7 mouse cellular contexts compared by ENCODE assay signal in the genomic region with DNA sequence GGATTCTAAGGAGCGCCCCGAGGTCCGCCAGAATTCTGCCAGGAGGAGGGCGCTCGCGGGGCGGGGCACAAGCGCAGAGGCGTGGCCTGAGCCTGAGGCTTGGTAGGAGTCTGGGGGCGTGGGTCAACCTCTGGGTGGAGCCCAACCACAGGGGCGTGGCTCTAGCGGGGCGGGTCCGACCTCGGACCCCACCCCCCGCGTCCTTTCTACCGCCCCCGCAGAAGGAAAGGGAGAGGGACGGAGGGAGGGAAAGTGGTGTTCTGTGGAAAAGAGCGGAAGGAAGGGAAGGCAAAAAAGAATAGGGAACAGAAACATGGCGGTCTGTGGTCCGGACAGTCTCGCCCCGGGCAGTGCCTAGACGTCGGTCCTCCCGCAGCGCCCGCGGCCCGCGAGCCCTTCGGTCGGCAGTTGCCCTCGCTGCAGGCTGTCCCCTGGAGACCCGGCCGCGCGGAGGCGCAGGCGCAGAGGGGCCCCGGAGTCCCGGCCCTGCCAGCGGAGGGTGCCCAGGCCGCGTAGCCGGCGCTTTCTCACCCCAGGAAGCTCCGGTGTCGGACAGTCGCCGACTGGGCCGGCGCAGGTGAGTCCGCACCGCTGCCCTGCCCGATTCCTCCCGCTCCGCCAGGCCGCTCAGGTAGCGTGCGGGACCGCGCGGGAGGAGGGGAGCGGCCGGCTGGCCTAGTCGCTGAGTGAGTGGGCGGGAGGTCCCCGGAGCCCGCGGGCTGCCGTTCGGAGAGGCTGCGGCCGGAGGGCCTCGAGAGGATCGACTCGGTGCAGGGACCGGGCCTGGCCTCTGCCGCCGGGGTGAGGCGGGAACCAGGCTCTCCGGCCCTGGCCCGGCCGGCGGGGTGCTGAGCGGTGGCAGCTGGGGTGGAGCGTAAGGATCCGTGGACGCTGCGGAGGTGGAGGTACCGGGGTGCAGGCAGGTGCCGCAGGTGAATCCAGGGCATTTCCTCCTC. TPM values are rescaled to one million over a fixed set of nuclear protein-coding genes. Genes with fewer than 3 reads are reported as not detected.
A peak's percentile ranks its signal among the peaks of the same experiment; 100 is the strongest.
DNase-seq lines count a peak whose midpoint lies in the region; ATAC-seq lines count a peak whose summit lies in the region.

A gene (plus strand): TSS at position 220 of the 956 bp plus-strand sequence.

- DNase-seq in adrenal gland, postnatal 14 days = peak; percentile 99
- DNase-seq in embryonic facial prominence, embryonic 11.5 days (ENCODE audit: low spot score) = peak; percentile 96
- DNase-seq in heart, adult 11 months = peak; percentile 99
- DNase-seq in kidney, adult 18-20 months = peak; percentile 97
- DNase-seq in limb, embryonic 11.5 days (ENCODE audit: low spot score) = peak; percentile 96
- DNase-seq in midbrain, embryonic 14.5 days = peak; percentile 91
- DNase-seq in spleen, adult 18-20 months = peak; percentile 87 to 94

- H3K4me3 ChIP-seq in embryonic facial prominence, embryonic 11.5 days (ENCODE audit: low read depth, low read length) = peak within 1 kb of the TSS; percentile 99
- peak within 1 kb of the TSS; percentile 94 for H3K4me3 ChIP-seq in limb, embryonic 11.5 days (ENCODE audit: low read depth, low read length)
- peak within 1 kb of the TSS; percentile 99 for H3K4me3 ChIP-seq in midbrain, embryonic 14.5 days (replicated peaks; ENCODE audit: low read depth, low read length)

- no peaks in the 10 kb centered on the region for H3K4me1 ChIP-seq in embryonic facial prominence, embryonic 11.5 days (ENCODE audit: control insufficient read depth, insufficient read depth, low read length)
- no peaks in the 10 kb centered on the region; the same call in 1 of the 2 replicates for H3K4me1 ChIP-seq in limb, embryonic 11.5 days (ENCODE audit: control insufficient read depth, insufficient read depth, low read length)
- H3K4me1 ChIP-seq in midbrain, embryonic 14.5 days (ENCODE audit: control insufficient read depth, insufficient read depth, low read length) = peaks cover 13% of the 10 kb centered on the region; the same call in 1 of the 2 replicates

- H3K9me3 ChIP-seq in embryonic facial prominence, embryonic 11.5 days (replicated peaks; ENCODE audit: control insufficient read depth, low read length) = no peaks in the 10 kb centered on the region
- H3K9me3 ChIP-seq in limb, embryonic 11.5 days (ENCODE audit: control insufficient read depth, low read length) = no peaks in the 10 kb centered on the region
- no peaks in the 10 kb centered on the region for H3K9me3 ChIP-seq in midbrain, embryonic 14.5 days (ENCODE audit: control insufficient read depth, low read length)

- H3K4me2 ChIP-seq in embryonic facial prominence, embryonic 11.5 days (ENCODE audit: low read depth, low read length) = peak within 1 kb of the TSS; percentile 84
- peak within 1 kb of the TSS; percentile 94 for H3K4me2 ChIP-seq in limb, embryonic 11.5 days (ENCODE audit: low read depth, severe bottlenecking)
- H3K4me2 ChIP-seq in midbrain, embryonic 14.5 days (ENCODE audit: low read length) = peak within 1 kb of the TSS; percentile 88

- peak; percentile 94 for ATAC-seq in embryonic facial prominence, embryonic 11.5 days (replicated peaks; ENCODE audit: insufficient number of reproducible peaks, low FRiP score, low TSS enrichment, low read depth)
- ATAC-seq in limb, embryonic 11.5 days (ENCODE audit: insufficient number of reproducible peaks, low FRiP score, low TSS enrichment, low read depth) = peak; percentile 97
- peak; percentile 92 for ATAC-seq in midbrain, embryonic 14.5 days (ENCODE audit: low FRiP score, low TSS enrichment)

- H3K9ac ChIP-seq in embryonic facial prominence, embryonic 11.5 days (replicated peaks; ENCODE audit: low read length) = peak within 1 kb of the TSS; percentile 96
- peak within 1 kb of the TSS; percentile 92 for H3K9ac ChIP-seq in limb, embryonic 11.5 days (ENCODE audit: low read length)
- peak within 1 kb of the TSS; percentile 92 for H3K9ac ChIP-seq in midbrain, embryonic 14.5 days (replicated peaks; ENCODE audit: low read length)

- H3K27me3 ChIP-seq in embryonic facial prominence, embryonic 11.5 days (ENCODE audit: control insufficient read depth, insufficient read depth, low read length) = no peaks in the 10 kb centered on the region
- H3K27me3 ChIP-seq in limb, embryonic 11.5 days (ENCODE audit: control insufficient read depth, insufficient read depth, low read length) = no peaks in the 10 kb centered on the region
- H3K27me3 ChIP-seq in midbrain, embryonic 14.5 days (ENCODE audit: control insufficient read depth, insufficient read depth, low read length) = no peaks in the 10 kb centered on the region

- no peaks in the 10 kb centered on the region for H3K36me3 ChIP-seq in embryonic facial prominence, embryonic 11.5 days (replicated peaks; ENCODE audit: control insufficient read depth, insufficient read depth, low read depth, low read length)
- H3K36me3 ChIP-seq in limb, embryonic 11.5 days (ENCODE audit: control insufficient read depth, insufficient read depth, low read length) = no peaks in the 10 kb centered on the region
- no peaks in the 10 kb centered on the region for H3K36me3 ChIP-seq in midbrain, embryonic 14.5 days (ENCODE audit: control insufficient read depth, insufficient read depth, low read length)

- peak within 1 kb of the TSS; percentile 67 for H3K27ac ChIP-seq in embryonic facial prominence, embryonic 11.5 days (replicated peaks; ENCODE audit: low read depth, low read length)
- peak within 1 kb of the TSS; percentile 52; the same call in 1 of the 2 replicates for H3K27ac ChIP-seq in limb, embryonic 11.5 days (replicated peaks; ENCODE audit: low read depth, low read length)
- peak within 1 kb of the TSS; percentile 81 for H3K27ac ChIP-seq in midbrain, embryonic 14.5 days (replicated peaks; ENCODE audit: low read depth, low read length)

- WGBS in embryonic facial prominence, embryonic 11.5 days = under 1% methylated on average over 88 of the region's 95 CpGs
- WGBS in limb, embryonic 11.5 days = under 1% methylated on average over 56 of the region's 95 CpGs
- WGBS in midbrain, embryonic 14.5 days = under 1% methylated on average over 95 of the region's 95 CpGs

RNA-seq across cellular contexts. Expression of the gene that starts here (rescaled TPM):
- total RNA-seq in adrenal gland, postnatal 14 days (2021) = 38.8 and 49.0 TPM in 2 replicates
- polyA plus RNA-seq in embryonic facial prominence, embryonic 11.5 days (2014; fragmentation: Nextera tagmentation; extraction: Ambion mirVana) = 6.3 and 7.0 TPM in 2 replicates
- polyA plus RNA-seq in limb, embryonic 11.5 days (2014; fragmentation: Nextera tagmentation; extraction: Ambion mirVana) = 7.0 and 7.9 TPM in 2 replicates
- polyA plus RNA-seq in midbrain, embryonic 14.5 days (2014; fragmentation: Nextera tagmentation; extraction: Ambion mirVana) = 3.9 and 5.1 TPM in 2 replicates

Comparison
In these comparisons a context has a peak if more than half of its experiments do, and no peak if none do; other contexts are left out.
1. Peak in every context shown above with its lines: DNase-seq, ATAC-seq, H3K4me3 ChIP-seq and H3K27ac ChIP-seq.